Mouse (Mus musculus) lung, postnatal 0 days (tissue): Measurements from ENCODE around the gene Fry.

Experiments used
- CTCF ChIP-seq: IDR thresholded peaks from 2 replicates; pipeline ENCODE4 v1.5.1; 2016; ENCODE audit warnings: antibody characterized with exemption, mild to moderate bottlenecking
- EP300 ChIP-seq: IDR thresholded peaks from 2 replicates; pipeline ENCODE4 v1.6.1; 2016; ENCODE audit warnings: antibody characterized with exemption, mild to moderate bottlenecking, control low read depth

GRCm38 (mm10) chr5:150466132-150466531 is 347.7 kb downstream of the Fry start:
- TF ChIP-seq CTCF (no peak), EP300 (peak; percentile 95)
